Mouse (Mus musculus): ENCODE results near the gene Grik1. TPM values are rescaled to one million over a fixed set of nuclear protein-coding genes. Genes with fewer than 3 reads are reported as not detected.

Grik1 gene
- 3.5 and 4.2 TPM in 2 replicates for polyA plus RNA-seq (2014; fragmentation: Nextera tagmentation; extraction: Ambion mirVana)

- H3K27ac ChIP-seq (ENCODE audit: low read depth, low read length): no peak within 1 kb of the TSS
- no peaks in the 10 kb centered on the region for H3K9me3 ChIP-seq (ENCODE audit: control insufficient read depth, low read length)
- H3K4me2 ChIP-seq (replicated peaks; ENCODE audit: low read depth, low read length): peak within 1 kb of the TSS; percentile 76
- H3K4me1 ChIP-seq (replicated peaks; ENCODE audit: control insufficient read depth, insufficient read depth, low read length): no peaks in the 10 kb centered on the region
- under 1% methylated on average over 27 of the region's 27 CpGs for WGBS
- H3K9ac ChIP-seq (ENCODE audit: low read depth, low read length): peak within 1 kb of the TSS; percentile 28
- DNase-seq (ENCODE audit: low spot score) (no peak), ATAC-seq (ENCODE audit: low FRiP score) (peak; percentile 87)
- H3K36me3 ChIP-seq (ENCODE audit: control insufficient read depth, insufficient read depth, low read length): no peaks in the 10 kb centered on the region
- peak within 1 kb of the TSS; percentile 52 for H3K4me3 ChIP-seq (ENCODE audit: low read depth, low read length)
- H3K27me3 ChIP-seq (ENCODE audit: control insufficient read depth, insufficient read depth, low read length): peaks cover 10% of the 10 kb centered on the region; the same call in 1 of the 2 replicates
Measured at GRCm38 (mm10) chr16:88290132-88290772, at the start of gene Grik1. Gene Grik1, minus strand, starts transcription at chr16:88290265.

DNA sequence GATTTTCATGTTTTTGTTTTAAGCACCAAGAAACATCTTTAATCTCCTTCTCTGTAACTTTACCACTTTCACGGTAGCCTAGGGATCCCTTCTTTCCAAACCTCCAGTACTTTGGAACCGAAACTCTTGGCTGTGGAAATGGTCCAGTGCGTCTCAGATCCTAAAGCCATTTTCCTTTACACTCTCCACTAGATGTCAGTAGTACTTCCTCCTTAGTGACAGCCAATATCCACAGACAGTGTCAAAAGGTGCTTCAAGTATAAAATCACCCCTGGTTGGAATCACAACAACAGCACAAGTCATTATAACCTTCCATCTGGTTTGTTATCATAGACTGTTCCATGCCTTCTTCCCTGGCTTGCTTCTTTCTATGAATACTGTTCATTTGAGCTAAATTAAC is 4.1 kb upstream of the Grik1 start:
- no peak for ATAC-seq (ENCODE audit: low FRiP score)
- 56% methylated on average over 3 of the region's 3 CpGs for WGBS
- Histone ChIP-seq H3K36me3 (ENCODE audit: control insufficient read depth, insufficient read depth, low read length) (no peaks in the 10 kb centered on the region), H3K4me3 (ENCODE audit: low read depth, low read length) (no peak overlapping the region), H3K9me3 (ENCODE audit: control insufficient read depth, low read length) (no peaks in the 10 kb centered on the region), H3K27me3 (ENCODE audit: control insufficient read depth, insufficient read depth, low read length) (no peaks in the 10 kb centered on the region; the same call in 1 of the 2 replicates), H3K9ac (ENCODE audit: low read depth, low read length) (no peak overlapping the region), H3K4me1 (replicated peaks; ENCODE audit: control insufficient read depth, insufficient read depth, low read length) (no peaks in the 10 kb centered on the region), H3K4me2 (replicated peaks; ENCODE audit: low read depth, low read length) (no peak overlapping the region), H3K27ac (ENCODE audit: low read depth, low read length) (no peak overlapping the region)
- DNase-seq (ENCODE audit: low spot score): no peak

DNA sequence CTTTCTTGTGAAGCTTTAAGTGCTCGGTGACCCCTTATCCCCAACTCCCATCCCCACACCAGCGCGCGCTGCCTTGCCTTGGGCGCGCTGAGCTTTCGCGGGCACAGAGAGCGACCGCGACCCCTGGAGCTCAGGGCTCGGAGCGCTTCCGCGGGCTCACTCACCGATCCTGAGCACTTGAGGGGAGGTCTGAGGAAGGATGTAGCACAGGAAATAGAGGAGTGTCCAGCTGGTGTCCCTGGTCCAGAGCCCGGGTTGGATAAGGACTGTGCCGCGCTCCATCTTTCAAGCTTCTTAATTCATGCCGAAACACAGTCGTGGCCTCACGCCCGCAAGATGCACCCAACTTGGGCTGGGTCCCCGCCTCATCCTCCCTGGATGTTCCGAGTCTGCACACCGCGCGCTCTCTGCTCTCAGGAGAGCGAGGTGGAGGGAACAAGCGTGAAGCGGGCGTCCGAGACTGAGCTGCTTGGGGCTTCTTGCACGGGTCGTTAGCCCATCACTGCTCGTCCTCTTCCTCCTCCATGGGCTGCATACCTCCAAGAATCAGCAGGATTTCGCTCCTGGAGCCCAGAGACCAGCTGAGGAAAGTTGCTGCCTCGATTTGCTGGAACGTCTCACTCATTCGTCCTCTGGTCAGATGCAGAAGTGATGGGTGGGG is 514 bp downstream of the Grik1 start:
- Histone ChIP-seq H3K27me3 (ENCODE audit: control insufficient read depth, insufficient read depth, low read length) (peaks cover 10% of the 10 kb centered on the region; the same call in 1 of the 2 replicates), H3K4me1 (replicated peaks; ENCODE audit: control insufficient read depth, insufficient read depth, low read length) (no peaks in the 10 kb centered on the region), H3K36me3 (ENCODE audit: control insufficient read depth, insufficient read depth, low read length) (no peaks in the 10 kb centered on the region), H3K4me2 (replicated peaks; ENCODE audit: low read depth, low read length) (peak overlapping the region; percentile 76), H3K4me3 (ENCODE audit: low read depth, low read length) (peak overlapping the region; percentile 52), H3K9me3 (ENCODE audit: control insufficient read depth, low read length) (no peaks in the 10 kb centered on the region), H3K9ac (ENCODE audit: low read depth, low read length) (peak overlapping the region; percentile 28; the same call in 1 of the 2 replicates), H3K27ac (ENCODE audit: low read depth, low read length) (no peak overlapping the region)
- ATAC-seq (ENCODE audit: low FRiP score): peak; percentile 77
- DNase-seq (ENCODE audit: low spot score): peak; percentile 58
- under 1% methylated on average over 40 of the region's 40 CpGs for WGBS

DNA sequence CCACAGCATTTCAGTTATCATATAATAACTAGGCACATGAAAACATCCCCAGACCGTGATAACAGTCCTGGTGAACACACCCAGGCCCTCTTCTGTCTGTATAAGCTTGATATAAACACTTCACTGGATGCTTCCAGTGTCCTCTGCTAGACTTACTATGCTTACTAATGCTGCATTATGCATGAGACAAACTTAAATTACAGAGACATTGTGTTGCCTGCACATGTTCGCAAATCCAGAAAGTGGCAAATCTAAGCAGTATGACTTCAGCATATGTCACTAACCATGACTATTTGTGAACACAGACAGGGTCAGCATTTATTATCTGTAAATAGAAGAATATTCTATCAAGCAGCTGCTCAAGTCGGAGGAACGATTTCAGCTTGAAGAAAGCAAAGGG is 31.7 kb downstream of the Grik1 start:
- Histone ChIP-seq H3K27ac (ENCODE audit: low read depth, low read length) (no peak overlapping the region), H3K9ac (ENCODE audit: low read depth, low read length) (no peak overlapping the region), H3K27me3 (ENCODE audit: control insufficient read depth, insufficient read depth, low read length) (no peaks in the 10 kb centered on the region), H3K4me3 (ENCODE audit: low read depth, low read length) (no peak overlapping the region), H3K4me1 (replicated peaks; ENCODE audit: control insufficient read depth, insufficient read depth, low read length) (no peaks in the 10 kb centered on the region), H3K36me3 (ENCODE audit: control insufficient read depth, insufficient read depth, low read length) (no peaks in the 10 kb centered on the region), H3K4me2 (replicated peaks; ENCODE audit: low read depth, low read length) (no peak overlapping the region), H3K9me3 (ENCODE audit: control insufficient read depth, low read length) (no peaks in the 10 kb centered on the region)
- DNase-seq (ENCODE audit: low spot score) (no peak), ATAC-seq (ENCODE audit: low FRiP score) (no peak)
- 91% methylated on average over 4 of the region's 4 CpGs for WGBS

DNA sequence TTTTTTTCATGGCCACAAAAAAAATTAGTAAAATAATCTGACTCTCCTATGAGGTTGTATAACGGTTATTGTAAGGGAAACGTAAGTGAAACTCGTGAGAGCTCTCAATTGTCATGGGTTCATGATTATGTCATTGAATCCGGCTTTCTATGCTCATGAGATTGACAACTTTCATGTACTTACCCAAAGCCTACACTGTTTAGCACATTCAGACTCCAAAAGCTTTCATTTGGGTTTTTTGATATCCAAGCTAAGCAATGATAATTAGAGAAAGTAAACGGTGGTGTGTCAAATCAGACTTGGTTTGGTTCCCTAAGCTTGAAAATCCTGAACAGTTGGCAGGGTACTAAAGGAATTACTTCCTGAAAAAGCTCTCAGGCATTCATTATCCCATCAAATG is 33.0 kb downstream of the Grik1 start:
- H3K4me1 ChIP-seq (replicated peaks; ENCODE audit: control insufficient read depth, insufficient read depth, low read length): no peaks in the 10 kb centered on the region
- H3K36me3 ChIP-seq (ENCODE audit: control insufficient read depth, insufficient read depth, low read length): no peaks in the 10 kb centered on the region
- no peak overlapping the region for H3K4me2 ChIP-seq (replicated peaks; ENCODE audit: low read depth, low read length)
- no peaks in the 10 kb centered on the region for H3K27me3 ChIP-seq (ENCODE audit: control insufficient read depth, insufficient read depth, low read length)
- no peak overlapping the region for H3K4me3 ChIP-seq (ENCODE audit: low read depth, low read length)
- no peak overlapping the region for H3K27ac ChIP-seq (ENCODE audit: low read depth, low read length)
- WGBS: 82% methylated on average over 5 of the region's 5 CpGs
- H3K9me3 ChIP-seq (ENCODE audit: control insufficient read depth, low read length): no peaks in the 10 kb centered on the region
- ATAC-seq (ENCODE audit: low FRiP score) (no peak), DNase-seq (ENCODE audit: low spot score) (no peak)
- no peak overlapping the region for H3K9ac ChIP-seq (ENCODE audit: low read depth, low read length)

DNA sequence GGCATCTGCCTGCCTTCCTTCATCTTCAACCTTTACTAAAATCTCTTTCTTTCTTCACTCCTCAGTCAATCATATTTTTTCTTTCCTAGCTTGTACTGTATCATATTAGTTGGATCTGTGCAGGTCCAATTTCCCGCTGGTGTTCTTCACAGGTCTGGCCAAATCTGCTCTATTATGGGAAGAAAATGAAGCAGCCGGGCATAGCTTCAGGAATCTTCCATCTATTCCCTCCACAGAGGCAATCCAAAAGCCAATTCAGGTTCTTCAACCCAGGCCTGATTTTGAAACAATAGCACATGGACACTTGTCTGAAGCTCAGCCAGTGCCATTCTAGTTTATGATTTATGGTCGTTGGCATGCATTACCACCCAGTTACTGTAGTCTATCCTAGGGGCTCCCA is 34.0 kb downstream of the Grik1 start:
- H3K4me2 ChIP-seq (replicated peaks; ENCODE audit: low read depth, low read length): no peak overlapping the region
- no peak overlapping the region for H3K27ac ChIP-seq (ENCODE audit: low read depth, low read length)
- no peak for DNase-seq (ENCODE audit: low spot score)
- ATAC-seq (ENCODE audit: low FRiP score): no peak
- H3K9me3 ChIP-seq (ENCODE audit: control insufficient read depth, low read length): no peaks in the 10 kb centered on the region
- no peak overlapping the region for H3K4me3 ChIP-seq (ENCODE audit: low read depth, low read length)
- no peaks in the 10 kb centered on the region for H3K36me3 ChIP-seq (ENCODE audit: control insufficient read depth, insufficient read depth, low read length)
- no peaks in the 10 kb centered on the region for H3K27me3 ChIP-seq (ENCODE audit: control insufficient read depth, insufficient read depth, low read length)
- no peaks in the 10 kb centered on the region for H3K4me1 ChIP-seq (replicated peaks; ENCODE audit: control insufficient read depth, insufficient read depth, low read length)
- H3K9ac ChIP-seq (ENCODE audit: low read depth, low read length): no peak overlapping the region
- WGBS: 93% methylated on average over 3 of the region's 3 CpGs

DNA sequence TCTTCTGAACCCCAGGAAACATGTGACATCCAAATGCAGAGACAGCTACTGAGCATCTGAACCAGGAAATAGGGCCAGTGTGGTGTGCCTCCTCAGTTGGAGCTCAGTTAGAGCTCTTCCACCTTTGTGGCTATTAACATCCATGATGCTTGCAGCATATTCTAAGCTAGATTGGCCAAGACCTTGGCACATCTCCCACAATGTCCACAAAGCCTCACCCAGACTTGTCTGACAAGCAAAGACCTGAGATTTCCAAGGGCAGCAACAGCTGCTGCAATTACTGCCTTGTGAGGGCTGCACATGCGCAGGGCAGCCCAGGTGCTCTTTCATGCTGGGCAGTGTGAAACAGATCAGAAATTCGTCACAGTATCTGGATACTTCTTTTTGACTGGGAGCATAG is 37.4 kb downstream of the Grik1 start:
- 71% methylated on average over 2 of the region's 2 CpGs for WGBS
- H3K4me1 ChIP-seq (replicated peaks; ENCODE audit: control insufficient read depth, insufficient read depth, low read length): no peaks in the 10 kb centered on the region

GRCm38 (mm10) chr16:88251049-88251448 is 39.0 kb downstream of the Grik1 start:
- Histone ChIP-seq H3K27ac (ENCODE audit: low read depth, low read length) (no peak overlapping the region), H3K27me3 (ENCODE audit: control insufficient read depth, insufficient read depth, low read length) (no peaks in the 10 kb centered on the region), H3K9me3 (ENCODE audit: control insufficient read depth, low read length) (no peaks in the 10 kb centered on the region), H3K36me3 (ENCODE audit: control insufficient read depth, insufficient read depth, low read length) (no peaks in the 10 kb centered on the region), H3K4me3 (ENCODE audit: low read depth, low read length) (no peak overlapping the region), H3K4me2 (replicated peaks; ENCODE audit: low read depth, low read length) (no peak overlapping the region), H3K9ac (ENCODE audit: low read depth, low read length) (no peak overlapping the region), H3K4me1 (replicated peaks; ENCODE audit: control insufficient read depth, insufficient read depth, low read length) (no peaks in the 10 kb centered on the region)
- ATAC-seq (ENCODE audit: low FRiP score) (no peak), DNase-seq (ENCODE audit: low spot score) (no peak)
- 81% methylated on average over 5 of the region's 5 CpGs for WGBS

More for the DNA sequence above, 37.4 kb downstream of the Grik1 start:
- H3K4me2 ChIP-seq (replicated peaks; ENCODE audit: low read depth, low read length): no peak overlapping the region
- H3K9ac ChIP-seq (ENCODE audit: low read depth, low read length): no peak overlapping the region
- DNase-seq (ENCODE audit: low spot score) (no peak), ATAC-seq (ENCODE audit: low FRiP score) (no peak)
- no peak overlapping the region for H3K4me3 ChIP-seq (ENCODE audit: low read depth, low read length)
- no peaks in the 10 kb centered on the region for H3K9me3 ChIP-seq (ENCODE audit: control insufficient read depth, low read length)
- no peak overlapping the region for H3K27ac ChIP-seq (ENCODE audit: low read depth, low read length)
- H3K36me3 ChIP-seq (ENCODE audit: control insufficient read depth, insufficient read depth, low read length): no peaks in the 10 kb centered on the region
- H3K27me3 ChIP-seq (ENCODE audit: control insufficient read depth, insufficient read depth, low read length): no peaks in the 10 kb centered on the region

DNA sequence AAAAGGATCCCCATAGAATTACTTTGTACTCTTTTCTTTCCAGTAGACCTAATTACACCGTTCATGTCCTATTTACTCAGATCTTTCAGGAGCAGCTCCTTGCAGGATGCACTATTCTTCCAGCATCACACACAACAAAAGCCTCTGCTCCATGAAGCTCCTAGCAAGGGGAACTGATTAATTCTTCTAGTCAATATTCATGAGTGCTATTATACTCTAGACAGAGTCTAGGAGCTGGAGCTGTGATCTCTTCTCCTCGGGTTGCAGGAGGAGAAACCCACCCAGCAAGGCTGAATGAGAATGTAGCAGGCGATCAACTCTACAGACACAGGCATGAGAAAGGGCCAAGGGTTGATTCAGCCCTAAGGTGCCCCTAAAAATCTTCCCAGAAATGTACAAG is 40.2 kb downstream of the Grik1 start:
- H3K4me2 ChIP-seq (replicated peaks; ENCODE audit: low read depth, low read length): no peak overlapping the region
- no peak overlapping the region for H3K9ac ChIP-seq (ENCODE audit: low read depth, low read length)
- H3K4me1 ChIP-seq (replicated peaks; ENCODE audit: control insufficient read depth, insufficient read depth, low read length): no peaks in the 10 kb centered on the region
- no peaks in the 10 kb centered on the region for H3K36me3 ChIP-seq (ENCODE audit: control insufficient read depth, insufficient read depth, low read length)
- WGBS: 33% methylated on average over 3 of the region's 3 CpGs
- H3K9me3 ChIP-seq (ENCODE audit: control insufficient read depth, low read length): no peaks in the 10 kb centered on the region
- DNase-seq (ENCODE audit: low spot score): peak; percentile 4
- no peaks in the 10 kb centered on the region for H3K27me3 ChIP-seq (ENCODE audit: control insufficient read depth, insufficient read depth, low read length)
- peak; percentile 61; the same call in 1 of the 2 replicates for ATAC-seq (ENCODE audit: low FRiP score)
- H3K27ac ChIP-seq (ENCODE audit: low read depth, low read length): no peak overlapping the region
- H3K4me3 ChIP-seq (ENCODE audit: low read depth, low read length): no peak overlapping the region
